Mouse (Mus musculus): ENCODE measurements around the gene Akt2. TPM values are rescaled to one million over a fixed set of nuclear protein-coding genes. Genes with fewer than 3 reads are reported as not detected.

The Akt2 gene
- polyA plus RNA-seq, 1 experiment from 2014 or later, result 114 TPM

- H3K4me2 ChIP-seq (ENCODE audit: low read depth, low read length), result peak overlapping the region; percentile 21
- no peaks in the 10 kb centered on the region for H3K27me3 ChIP-seq (replicated peaks; ENCODE audit: control insufficient read depth, insufficient read depth, low read length)
- ATAC-seq (ENCODE audit: low read depth) (no peak), DNase-seq (ENCODE audit: low spot score) (peak; percentile 50)
- peak overlapping the region; percentile 78 for H3K27ac ChIP-seq (replicated peaks; ENCODE audit: low read depth, low read length)
- H3K4me1 ChIP-seq (ENCODE audit: control insufficient read depth, insufficient read depth, low read length), result peaks cover 35% of the 10 kb centered on the region
- peaks cover 14% of the 10 kb centered on the region; the same call in 1 of the 2 replicates for H3K36me3 ChIP-seq (ENCODE audit: control insufficient read depth, insufficient read depth, low read length)
- H3K9me3 ChIP-seq (ENCODE audit: control insufficient read depth, low read length), result no peaks in the 10 kb centered on the region
- no peak overlapping the region for H3K4me3 ChIP-seq (ENCODE audit: low read depth, low read length)
- 48% methylated on average over 9 of the region's 10 CpGs for WGBS
- peak overlapping the region; percentile 43 for H3K9ac ChIP-seq (ENCODE audit: low read depth, low read length)
Measured at GRCm38 (mm10) chr7:27596586-27597503, 5.5 kb downstream of the Akt2 start.

GRCm38 (mm10) chr7:27598053-27598452 is 6.7 kb downstream of the Akt2 start:
- Histone ChIP-seq H3K9me3 (ENCODE audit: control insufficient read depth, low read length) (no peaks in the 10 kb centered on the region), H3K4me3 (ENCODE audit: low read depth, low read length) (no peak overlapping the region), H3K4me1 (ENCODE audit: control insufficient read depth, insufficient read depth, low read length) (peaks cover 34% of the 10 kb centered on the region), H3K4me2 (ENCODE audit: low read depth, low read length) (no peak overlapping the region), H3K9ac (ENCODE audit: low read depth, low read length) (no peak overlapping the region), H3K36me3 (ENCODE audit: control insufficient read depth, insufficient read depth, low read length) (peaks cover 20% of the 10 kb centered on the region; the same call in 1 of the 2 replicates), H3K27ac (replicated peaks; ENCODE audit: low read depth, low read length) (no peak overlapping the region), H3K27me3 (replicated peaks; ENCODE audit: control insufficient read depth, insufficient read depth, low read length) (no peaks in the 10 kb centered on the region)
- DNase-seq (ENCODE audit: low spot score) (no peak), ATAC-seq (ENCODE audit: low read depth) (no peak)
- WGBS, result 69% methylated on average over 7 of the region's 7 CpGs

- Histone ChIP-seq H3K9ac (ENCODE audit: low read depth, low read length) (no peak overlapping the region), H3K4me1 (ENCODE audit: control insufficient read depth, insufficient read depth, low read length) (peaks cover 31% of the 10 kb centered on the region), H3K36me3 (ENCODE audit: control insufficient read depth, insufficient read depth, low read length) (0 out of 2 replicates have a peak, but pooled peaks cover 9% of the 10 kb centered on the region), H3K4me3 (ENCODE audit: low read depth, low read length) (no peak overlapping the region), H3K27ac (replicated peaks; ENCODE audit: low read depth, low read length) (0 out of 2 replicates have a peak overlapping the region, but pooled peaks have one; percentile 33), H3K4me2 (ENCODE audit: low read depth, low read length) (no peak overlapping the region), H3K27me3 (replicated peaks; ENCODE audit: control insufficient read depth, insufficient read depth, low read length) (no peaks in the 10 kb centered on the region), H3K9me3 (ENCODE audit: control insufficient read depth, low read length) (no peaks in the 10 kb centered on the region)
- 53% methylated on average over 4 of the region's 4 CpGs for WGBS
- ATAC-seq (ENCODE audit: low read depth) (no peak), DNase-seq (ENCODE audit: low spot score) (no peak)
Measured at GRCm38 (mm10) chr7:27601628-27602027, 10.3 kb downstream of the Akt2 start.

GRCm38 (mm10) chr7:27602161-27602560 is 10.8 kb downstream of the Akt2 start:
- Histone ChIP-seq H3K4me1 (ENCODE audit: control insufficient read depth, insufficient read depth, low read length) (peaks cover 27% of the 10 kb centered on the region), H3K4me3 (ENCODE audit: low read depth, low read length) (no peak overlapping the region), H3K4me2 (ENCODE audit: low read depth, low read length) (no peak overlapping the region), H3K9me3 (ENCODE audit: control insufficient read depth, low read length) (no peaks in the 10 kb centered on the region), H3K9ac (ENCODE audit: low read depth, low read length) (no peak overlapping the region), H3K27me3 (replicated peaks; ENCODE audit: control insufficient read depth, insufficient read depth, low read length) (no peaks in the 10 kb centered on the region), H3K36me3 (ENCODE audit: control insufficient read depth, insufficient read depth, low read length) (0 out of 2 replicates have a peak, but pooled peaks cover 9% of the 10 kb centered on the region), H3K27ac (replicated peaks; ENCODE audit: low read depth, low read length) (no peak overlapping the region; the same call in 1 of the 2 replicates)
- ATAC-seq (ENCODE audit: low read depth) (no peak), DNase-seq (ENCODE audit: low spot score) (no peak)
- 67% methylated on average over 2 of the region's 2 CpGs for WGBS

GRCm38 (mm10) chr7:27602835-27603234 is 11.5 kb downstream of the Akt2 start:
- Histone ChIP-seq H3K4me3 (ENCODE audit: low read depth, low read length) (no peak overlapping the region), H3K27me3 (replicated peaks; ENCODE audit: control insufficient read depth, insufficient read depth, low read length) (no peaks in the 10 kb centered on the region), H3K36me3 (ENCODE audit: control insufficient read depth, insufficient read depth, low read length) (0 out of 2 replicates have a peak, but pooled peaks cover 9% of the 10 kb centered on the region), H3K9me3 (ENCODE audit: control insufficient read depth, low read length) (no peaks in the 10 kb centered on the region), H3K4me2 (ENCODE audit: low read depth, low read length) (no peak overlapping the region), H3K9ac (ENCODE audit: low read depth, low read length) (no peak overlapping the region), H3K4me1 (ENCODE audit: control insufficient read depth, insufficient read depth, low read length) (peaks cover 21% of the 10 kb centered on the region; the same call in 1 of the 2 replicates), H3K27ac (replicated peaks; ENCODE audit: low read depth, low read length) (no peak overlapping the region)
- ATAC-seq (ENCODE audit: low read depth) (no peak), DNase-seq (ENCODE audit: low spot score) (no peak)
- 71% methylated on average over 7 of the region's 7 CpGs for WGBS

GRCm38 (mm10) chr7:27604661-27605348 is 13.5 kb downstream of the Akt2 start:
- ATAC-seq (ENCODE audit: low read depth), result no peak
- no peak overlapping the region for H3K4me2 ChIP-seq (ENCODE audit: low read depth, low read length)
- H3K9me3 ChIP-seq (ENCODE audit: control insufficient read depth, low read length), result no peaks in the 10 kb centered on the region
- WGBS, result 58% methylated on average over 5 of the region's 5 CpGs
- H3K9ac ChIP-seq (ENCODE audit: low read depth, low read length), result no peak overlapping the region
- peaks cover 24% of the 10 kb centered on the region for H3K36me3 ChIP-seq (ENCODE audit: control insufficient read depth, insufficient read depth, low read length)
- H3K4me3 ChIP-seq (ENCODE audit: low read depth, low read length), result no peak overlapping the region
- H3K27ac ChIP-seq (replicated peaks; ENCODE audit: low read depth, low read length), result peak overlapping the region; percentile 28; the same call in 1 of the 2 replicates
- peaks cover 19% of the 10 kb centered on the region; the same call in 1 of the 2 replicates for H3K4me1 ChIP-seq (ENCODE audit: control insufficient read depth, insufficient read depth, low read length)
- no peaks in the 10 kb centered on the region for H3K27me3 ChIP-seq (replicated peaks; ENCODE audit: control insufficient read depth, insufficient read depth, low read length)
- DNase-seq (ENCODE audit: low spot score), result no peak

GRCm38 (mm10) chr7:27605499-27606285 is 14.3 kb downstream of the Akt2 start:
- ATAC-seq (ENCODE audit: low read depth) (no peak), DNase-seq (ENCODE audit: low spot score) (no peak)
- H3K9ac ChIP-seq (ENCODE audit: low read depth, low read length), result no peak overlapping the region
- no peak overlapping the region for H3K4me3 ChIP-seq (ENCODE audit: low read depth, low read length)
- no peak overlapping the region for H3K4me2 ChIP-seq (ENCODE audit: low read depth, low read length)
- no peaks in the 10 kb centered on the region for H3K27me3 ChIP-seq (replicated peaks; ENCODE audit: control insufficient read depth, insufficient read depth, low read length)
- no peak overlapping the region; the same call in 1 of the 2 replicates for H3K27ac ChIP-seq (replicated peaks; ENCODE audit: low read depth, low read length)
- WGBS, result 68% methylated on average over 9 of the region's 9 CpGs
- H3K4me1 ChIP-seq (ENCODE audit: control insufficient read depth, insufficient read depth, low read length), result peaks cover 17% of the 10 kb centered on the region; the same call in 1 of the 2 replicates
- H3K36me3 ChIP-seq (ENCODE audit: control insufficient read depth, insufficient read depth, low read length), result peaks cover 31% of the 10 kb centered on the region
- no peaks in the 10 kb centered on the region for H3K9me3 ChIP-seq (ENCODE audit: control insufficient read depth, low read length)

Data from embryonic facial prominence, embryonic 14.5 days (tissue).